Mouse (Mus musculus) urinary bladder, postnatal 4 days (tissue): ENCODE results near the gene Cd151.
"Not testable (repeated sequence)": the region's sequence is repeated elsewhere in the genome, so short reads cannot be mapped to it uniquely, and the experiment has no call there.

Source experiments
- DNase-seq, 2 experiments: peaks; one replicate each; pipeline ENCODE4 v3.0.0; 2021 to 2022; ENCODE audit warnings: low spot score in 2 of 2

Gene Cd151

DNA sequence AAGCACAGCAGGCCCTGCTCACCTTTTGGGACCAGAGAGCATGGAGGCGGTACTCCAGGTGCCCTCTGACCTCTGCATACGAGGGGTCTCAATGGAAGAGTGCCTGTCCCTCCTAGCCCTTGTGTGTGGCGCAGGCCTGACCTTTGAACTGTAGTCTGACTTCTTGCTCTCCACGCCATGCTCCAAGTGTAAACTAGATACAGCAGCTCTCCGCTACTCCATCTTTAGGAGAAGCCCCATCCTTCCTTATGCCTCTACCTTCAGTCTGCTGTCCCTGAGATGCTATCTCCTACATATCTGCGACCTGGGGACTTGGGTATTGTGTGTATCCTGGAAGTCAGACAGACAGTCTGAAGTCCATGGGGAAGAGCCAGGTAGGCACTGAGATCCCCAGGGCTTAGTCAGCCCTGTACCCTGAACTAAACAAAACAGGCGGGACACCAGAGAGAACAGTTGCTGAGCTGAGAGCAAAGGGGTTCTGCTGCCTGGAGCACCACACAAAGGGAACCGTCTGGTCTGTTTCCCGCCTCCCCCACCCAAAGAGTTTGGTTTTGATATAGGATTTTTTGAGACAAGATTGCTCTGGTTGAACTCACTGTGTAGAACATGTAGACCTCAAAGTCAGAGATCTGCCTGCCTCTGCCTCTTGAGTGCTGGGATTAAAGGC is 31.2 kb upstream of the Cd151 start:
- no peak for DNase-seq

DNA sequence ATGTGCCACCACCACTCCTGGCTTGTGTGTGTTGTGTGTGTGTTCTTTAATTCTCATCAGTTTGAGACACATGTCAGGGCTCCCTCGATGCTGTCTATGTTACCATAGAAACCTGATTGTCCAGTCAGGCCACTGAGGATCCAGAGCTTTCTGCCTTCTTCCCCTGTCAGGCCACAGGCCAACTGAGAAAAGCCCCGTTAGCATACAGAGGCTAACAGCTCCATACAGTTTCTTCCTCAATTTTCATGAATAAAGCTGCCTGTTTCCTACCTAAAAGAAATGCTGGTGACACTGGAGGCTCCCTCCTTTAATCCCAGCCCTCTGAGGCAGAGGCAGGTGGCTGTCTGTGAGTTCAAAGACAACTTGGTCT is 30.7 kb upstream of the Cd151 start:
- DNase-seq = no peak

DNA sequence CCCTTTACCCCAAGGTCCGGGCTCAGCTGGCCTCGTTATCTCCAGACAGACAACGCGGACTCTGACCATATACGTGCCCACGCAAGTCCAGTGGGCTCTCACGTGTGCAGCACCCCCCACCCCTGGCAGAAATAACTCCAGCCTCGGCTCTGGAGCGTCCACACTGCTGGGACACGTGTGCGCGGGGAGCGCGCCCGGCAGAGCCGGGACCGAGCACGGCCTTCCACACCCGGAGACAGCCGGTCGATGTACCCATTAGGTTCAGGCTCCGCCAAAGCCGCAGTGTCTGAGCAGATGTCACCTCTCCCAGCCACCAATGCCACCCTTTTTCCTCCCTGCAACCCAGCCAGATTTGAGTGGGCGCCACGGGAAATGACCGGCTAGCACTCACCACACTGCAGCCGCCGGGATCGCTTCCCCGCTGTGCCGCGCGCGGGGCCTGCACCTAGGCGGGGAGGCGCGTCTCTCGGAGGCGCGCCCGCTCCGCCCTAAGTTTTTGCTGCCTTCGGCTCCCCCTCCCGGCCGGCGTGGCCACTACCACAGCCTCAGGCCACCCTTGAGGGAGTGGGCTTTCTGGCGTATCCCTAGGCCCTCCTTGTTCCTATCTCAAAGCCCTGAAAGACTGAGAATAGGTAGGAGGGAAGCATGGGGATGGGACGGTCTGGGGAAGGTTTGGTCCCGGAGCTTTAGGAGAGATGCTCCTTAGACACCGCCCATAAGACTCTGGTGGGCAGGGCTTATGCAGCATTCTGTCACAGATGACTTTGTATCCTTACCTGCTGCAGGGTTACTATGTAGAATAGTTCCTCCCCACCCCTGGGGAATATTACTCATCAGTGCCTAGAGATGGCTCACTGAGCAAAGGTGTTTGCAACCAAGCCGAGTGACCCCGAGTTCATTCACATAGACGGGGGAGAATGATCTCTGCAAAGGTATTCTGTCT is 29.7 kb upstream of the Cd151 start, which contains the start of gene Slc25a22:
Slc25a22 (minus strand) TSS at position 715 of the 943 bp plus-strand sequence.
- peak; percentile 79 to 86 for DNase-seq

DNA sequence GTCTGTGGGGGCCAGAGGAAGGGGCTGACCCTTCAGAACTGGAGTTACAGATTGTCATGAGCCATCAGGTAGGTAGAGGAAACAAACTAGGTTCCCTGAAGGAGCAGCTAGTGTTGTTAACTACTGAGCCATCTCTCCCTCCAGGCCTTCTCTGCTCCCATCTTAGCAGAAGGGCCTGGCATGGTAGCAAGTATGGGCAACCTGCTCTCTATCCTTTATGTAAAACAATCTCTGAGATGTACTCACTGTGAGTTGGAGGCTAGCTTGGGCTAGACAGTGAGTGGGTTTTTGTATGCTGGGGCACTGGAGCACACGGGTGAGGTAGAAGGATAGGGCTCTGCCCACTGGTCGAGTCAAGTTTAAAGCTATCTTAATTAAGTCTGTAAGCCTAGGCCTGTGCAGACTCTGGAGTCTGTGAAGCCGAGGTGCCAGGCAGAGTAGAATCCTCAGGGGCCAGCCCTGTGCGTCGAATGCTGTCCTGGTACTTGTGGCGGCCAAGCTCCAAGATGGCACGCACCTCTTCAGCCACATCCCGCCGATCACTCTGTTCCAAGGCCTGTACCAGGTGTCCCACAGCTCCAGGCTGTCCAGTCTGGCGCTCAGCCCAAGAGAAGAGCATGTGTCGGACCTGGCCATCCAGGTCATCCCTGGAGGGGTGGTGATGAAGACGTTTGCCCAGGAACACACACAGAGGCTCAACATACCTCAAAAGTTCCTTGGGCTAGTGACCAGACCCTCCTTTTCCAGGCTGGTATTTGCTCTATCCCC is 28.8 kb upstream of the Cd151 start:
- DNase-seq = no peak

DNA sequence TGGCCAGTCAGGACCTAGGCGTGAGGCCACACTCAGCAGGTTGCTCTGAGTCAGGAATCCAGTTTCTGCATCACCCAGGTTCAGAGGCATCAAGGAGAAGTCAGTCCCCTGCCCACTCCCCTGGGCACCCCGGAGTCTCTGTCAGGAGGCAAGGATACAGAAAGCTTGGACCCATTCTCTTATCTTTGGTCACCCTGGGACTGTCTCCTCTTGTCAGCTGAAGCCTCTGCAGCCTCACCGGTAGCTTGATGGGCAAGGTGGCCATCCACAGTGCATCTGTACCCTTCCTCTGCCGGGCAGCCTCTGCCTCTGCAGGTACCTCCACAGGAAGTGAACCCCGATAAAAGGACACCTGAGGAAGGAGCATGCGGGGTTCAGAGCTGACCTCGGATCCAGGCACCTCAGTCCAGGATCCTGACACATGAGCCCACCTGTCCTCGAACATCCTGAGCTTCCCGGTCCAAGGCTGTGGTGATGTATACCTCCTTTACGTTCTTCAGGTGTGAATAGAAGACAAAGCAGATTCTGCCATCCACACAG is 28.0 kb upstream of the Cd151 start:
- DNase-seq = no peak

DNA sequence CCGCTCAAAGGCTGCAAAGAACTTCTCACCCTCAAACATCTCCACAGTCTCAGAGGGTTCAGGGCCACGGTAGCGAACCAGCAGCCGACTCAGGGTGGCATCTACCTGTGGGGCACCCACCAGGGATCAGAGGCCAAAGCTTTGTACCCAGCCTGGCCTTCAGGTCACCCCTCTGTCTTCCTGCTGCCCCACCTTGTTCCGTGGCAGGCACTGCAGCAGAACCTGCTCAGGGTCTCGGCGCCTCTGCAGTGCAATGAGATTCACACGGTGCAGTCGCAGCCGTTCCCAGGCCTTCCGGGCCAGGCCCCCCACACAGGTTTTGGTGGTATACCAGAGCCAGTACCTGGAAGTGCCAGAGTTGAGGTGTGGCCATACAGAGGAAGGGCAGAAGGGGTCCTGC is 27.4 kb upstream of the Cd151 start:
- no peak for DNase-seq

DNA sequence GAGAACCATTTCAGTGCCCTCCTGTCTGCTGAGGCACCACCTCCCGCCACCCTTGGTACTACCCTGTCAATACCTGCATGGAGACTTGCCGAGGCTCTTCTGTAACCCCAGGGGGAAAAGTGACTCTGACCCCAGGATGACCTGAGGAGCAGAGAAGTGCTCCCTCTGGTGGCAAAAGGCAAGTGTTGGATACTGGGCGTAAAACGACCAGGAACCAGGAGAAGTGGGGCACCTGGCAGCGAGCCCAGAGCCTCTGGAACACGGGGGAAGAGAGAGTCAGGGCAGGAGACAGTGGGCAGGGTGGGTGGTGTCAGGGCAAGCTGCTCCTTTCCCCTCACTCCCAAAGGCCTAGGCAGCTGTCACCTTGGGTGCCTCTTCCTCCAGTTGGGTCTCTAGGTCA is 26.6 kb upstream of the Cd151 start:
- DNase-seq = no peak

DNA sequence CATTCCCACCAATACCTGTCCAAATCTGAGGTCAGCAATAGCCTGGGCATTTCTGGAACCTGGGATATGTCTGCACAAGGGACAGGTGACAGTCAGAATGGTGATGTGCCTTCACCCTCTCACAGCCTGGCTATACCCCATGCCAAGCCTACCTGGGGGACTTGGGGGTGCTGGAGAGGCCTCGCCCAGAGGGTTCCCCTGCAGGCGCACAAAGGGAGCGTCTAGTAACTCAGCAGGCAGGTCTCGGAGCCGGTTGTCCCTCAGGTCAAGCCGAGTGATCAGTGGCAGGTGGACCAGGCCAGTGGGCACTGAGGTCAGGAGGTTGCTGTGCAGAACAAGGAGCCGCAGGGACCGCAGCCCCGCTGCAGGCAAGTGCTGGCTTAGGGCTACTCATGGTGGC is 25.7 kb upstream of the Cd151 start:
- no peak for DNase-seq

DNA sequence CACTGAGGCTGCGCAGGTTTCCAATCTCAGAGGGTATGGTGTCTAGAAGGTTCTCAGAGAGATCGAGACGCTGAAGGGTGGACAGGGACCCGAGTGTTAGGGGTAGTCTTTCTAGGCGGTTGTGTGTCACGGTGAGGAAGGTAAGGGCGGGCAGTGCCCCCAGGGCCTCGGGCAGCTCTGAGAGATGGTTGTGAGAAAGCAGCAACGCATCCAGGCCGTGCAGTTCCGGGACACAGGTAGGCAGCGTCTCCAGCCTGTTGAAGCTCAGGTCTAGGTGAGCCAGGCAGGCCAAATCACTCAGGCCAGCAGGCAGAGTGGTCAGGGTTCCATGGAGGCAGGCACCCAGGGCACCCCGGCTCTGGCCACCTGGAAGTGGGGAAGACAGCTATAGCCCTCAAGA is 25.0 kb upstream of the Cd151 start:
- DNase-seq = no peak

DNA sequence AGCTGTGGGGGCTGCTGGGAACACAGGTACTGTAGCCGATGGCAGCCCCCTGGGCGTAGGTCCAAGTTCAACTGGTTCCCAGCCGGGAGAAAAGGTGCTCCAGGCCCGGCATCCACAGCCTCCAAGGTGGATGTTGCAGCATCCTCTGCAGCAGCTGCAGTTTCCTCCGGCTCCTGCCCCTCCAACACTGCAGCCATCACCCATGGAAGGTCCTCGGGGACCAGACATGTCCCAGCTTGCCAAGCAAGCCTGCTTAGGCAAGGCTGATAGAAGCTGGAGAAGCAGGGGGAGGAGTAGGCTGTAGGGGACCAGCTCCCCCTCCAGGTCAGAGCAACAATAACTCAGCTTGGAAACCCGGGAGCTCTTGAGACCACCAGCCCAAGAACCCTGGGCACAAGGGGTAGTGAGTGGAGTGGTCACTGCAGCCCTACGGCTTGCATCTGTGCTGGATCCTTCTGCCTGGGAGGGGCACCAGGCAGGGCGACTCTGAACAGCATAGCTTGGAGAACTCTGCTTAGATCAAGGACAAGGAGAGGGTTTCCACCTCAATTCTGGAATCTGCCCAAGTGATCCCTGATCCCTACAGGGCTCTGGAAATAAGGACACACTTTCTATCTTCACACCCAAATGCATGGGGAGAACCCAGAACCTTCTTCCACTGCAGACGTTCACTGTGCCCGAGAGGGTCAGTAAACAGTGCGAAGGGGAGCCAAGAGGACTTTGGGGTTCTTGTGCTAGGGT is 23.9 kb upstream of the Cd151 start:
- peak in 1 of 2 experiments; percentile 52 for DNase-seq

DNA sequence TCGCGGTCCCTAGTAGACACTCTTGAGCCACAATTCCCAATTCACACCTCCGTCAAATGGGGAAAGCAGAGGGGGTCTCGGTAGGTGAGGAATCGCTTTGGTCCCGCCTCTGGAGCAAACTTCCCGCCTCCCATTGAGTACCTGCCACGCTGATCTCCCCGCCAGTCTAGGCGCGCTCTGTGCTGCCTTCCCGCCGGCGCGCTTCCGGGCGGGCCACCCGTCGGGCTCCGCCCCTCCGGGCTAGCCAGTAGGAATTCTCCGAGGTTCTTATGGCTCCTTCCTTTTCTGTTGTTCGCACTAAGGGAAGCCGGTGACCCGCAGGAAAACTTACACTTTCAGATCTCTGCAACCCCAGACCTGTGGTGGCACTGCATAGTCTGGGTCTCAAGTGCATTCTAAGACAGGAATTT is 23.4 kb upstream of the Cd151 start, which contains the start of gene Pidd1:
Pidd1 (minus strand) TSS at position 198 of the 410 bp plus-strand sequence.
- DNase-seq = peak in 1 of 2 experiments; percentile 67

DNA sequence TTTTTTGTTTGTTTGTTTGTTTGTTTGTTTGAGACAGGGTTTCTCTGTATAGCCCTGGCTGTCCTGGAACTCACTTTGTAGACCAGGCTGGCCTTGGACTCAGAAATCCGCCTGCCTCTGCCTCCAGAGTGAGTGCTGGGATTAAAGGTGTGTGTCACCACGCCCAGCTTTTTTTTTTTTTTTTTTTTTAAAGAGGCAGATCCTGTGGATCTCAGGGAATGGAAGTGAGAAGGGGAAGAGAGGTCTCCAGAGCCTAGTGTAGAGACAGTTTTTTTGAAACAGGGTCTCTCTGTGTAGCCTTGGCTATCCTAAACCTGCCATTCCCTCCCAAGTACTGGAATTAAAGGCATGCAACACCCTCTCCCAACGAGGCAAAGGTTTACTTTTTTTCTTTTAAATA is 20.8 kb upstream of the Cd151 start:
- DNase-seq = not testable (repeated sequence)

DNA sequence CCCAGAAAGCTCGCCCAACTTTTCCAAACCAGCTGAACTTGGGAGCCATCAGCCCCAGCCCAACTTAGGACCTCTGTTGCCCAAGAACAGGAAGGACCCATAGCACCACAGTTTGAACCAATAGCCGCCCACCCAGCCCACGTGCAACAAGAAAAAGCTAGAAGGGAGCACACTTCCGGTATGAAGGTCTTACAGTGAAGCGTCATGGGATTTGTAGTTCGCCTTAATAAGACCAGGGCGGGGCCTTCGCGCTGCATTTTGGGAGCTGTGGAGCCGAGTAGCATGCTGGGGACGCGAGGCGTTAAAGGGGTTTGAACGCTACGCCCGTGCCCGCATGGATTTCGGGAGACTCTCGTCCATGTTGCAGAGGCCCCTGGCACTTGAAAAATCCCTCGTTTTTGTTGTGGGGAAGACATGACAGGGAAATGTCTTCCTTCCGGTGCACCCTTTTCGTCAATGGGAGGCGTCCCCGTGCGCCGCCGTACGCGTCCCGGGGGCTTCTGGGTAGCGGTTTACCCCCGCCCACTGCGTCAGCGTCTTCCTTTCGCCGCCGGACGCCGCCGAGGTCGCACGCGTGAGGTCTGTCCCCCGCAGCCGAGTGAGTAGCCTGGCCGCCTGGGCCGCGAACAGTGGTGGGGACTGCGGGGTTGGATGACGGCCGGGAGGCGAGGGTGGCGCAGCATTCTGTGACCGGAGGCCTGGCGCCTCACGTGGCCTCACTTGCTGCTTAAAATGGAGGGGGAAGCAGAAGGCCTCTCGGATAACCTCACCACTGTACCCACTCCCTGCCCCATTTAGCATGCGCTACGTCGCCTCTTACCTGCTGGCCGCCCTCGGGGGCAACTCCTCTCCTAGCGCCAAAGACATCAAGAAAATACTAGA is 19.8 kb upstream of the Cd151 start, which contains the start of gene Rplp2:
Rplp2 (plus strand) TSS at position 261 of the 882 bp plus-strand sequence.
- DNase-seq = peak; percentile 91 to 92

DNA sequence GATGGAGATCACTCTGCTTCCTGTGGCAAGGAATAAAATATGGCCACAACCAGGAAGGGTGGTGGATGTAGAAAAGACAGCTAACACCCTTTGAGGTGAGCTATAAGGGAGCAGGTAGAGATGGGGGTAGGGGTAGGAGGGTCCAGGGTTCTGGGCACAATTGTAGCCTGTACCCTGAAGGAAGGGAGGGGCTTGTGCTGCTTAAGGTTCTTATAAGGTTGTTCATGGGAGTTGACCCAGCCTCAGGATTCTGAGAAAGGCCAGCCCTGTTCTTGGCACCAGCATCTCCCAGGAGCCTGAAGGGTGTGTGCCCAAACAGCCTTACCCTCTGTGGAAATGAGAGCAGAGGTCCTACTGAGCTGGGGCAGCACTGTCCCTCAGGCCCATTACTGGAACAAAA is 15.3 kb upstream of the Cd151 start:
- DNase-seq = no peak

DNA sequence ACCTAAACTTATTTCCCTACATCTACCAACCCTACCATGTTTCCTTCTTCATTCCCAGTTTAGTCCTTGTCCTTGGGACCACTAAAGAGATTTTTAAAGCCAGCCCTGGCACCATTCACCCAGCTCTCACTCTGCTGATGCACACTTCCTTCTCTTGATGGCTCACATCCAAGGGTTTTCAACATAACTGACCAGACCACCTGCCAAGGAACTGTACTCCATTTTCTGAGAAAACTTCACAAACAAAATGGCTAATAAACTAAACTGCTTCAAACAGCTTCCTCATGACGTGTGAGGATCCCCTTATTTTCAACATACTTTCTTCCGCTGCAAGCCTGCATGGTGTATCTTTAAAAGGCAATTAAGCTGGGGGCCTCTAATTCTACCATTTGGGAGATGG is 13.6 kb upstream of the Cd151 start:
- DNase-seq = no peak

DNA sequence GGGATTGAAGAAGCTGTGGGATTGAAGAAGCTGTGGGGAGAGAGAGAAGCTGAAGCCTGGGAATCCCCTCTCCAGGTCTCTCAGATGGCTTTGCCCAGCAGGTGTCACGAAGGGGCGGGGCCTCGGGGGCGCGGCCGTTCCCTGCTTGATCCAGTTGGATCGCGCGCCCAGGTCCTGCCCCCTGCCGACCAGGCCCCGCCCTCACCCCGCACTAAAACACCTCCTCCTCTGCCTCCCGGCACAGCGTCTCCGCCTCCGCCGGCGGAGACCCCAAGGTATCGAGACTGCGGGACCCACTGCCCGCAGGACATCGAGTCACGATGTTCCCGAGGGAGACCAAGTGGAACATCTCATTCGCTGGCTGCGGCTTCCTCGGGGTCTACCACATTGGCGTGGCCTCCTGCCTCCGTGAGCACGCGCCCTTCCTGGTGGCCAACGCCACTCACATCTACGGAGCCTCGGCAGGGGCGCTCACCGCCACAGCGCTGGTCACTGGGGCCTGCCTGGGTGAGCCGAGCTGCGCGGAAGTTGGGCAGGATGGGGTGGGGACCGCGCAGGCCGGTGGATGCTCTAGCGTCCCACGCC is 12.1 kb upstream of the Cd151 start, which contains the start of gene Pnpla2:
Pnpla2 (plus strand) TSS at position 232 of the 585 bp plus-strand sequence.
- peak; percentile 91 to 96 for DNase-seq

DNA sequence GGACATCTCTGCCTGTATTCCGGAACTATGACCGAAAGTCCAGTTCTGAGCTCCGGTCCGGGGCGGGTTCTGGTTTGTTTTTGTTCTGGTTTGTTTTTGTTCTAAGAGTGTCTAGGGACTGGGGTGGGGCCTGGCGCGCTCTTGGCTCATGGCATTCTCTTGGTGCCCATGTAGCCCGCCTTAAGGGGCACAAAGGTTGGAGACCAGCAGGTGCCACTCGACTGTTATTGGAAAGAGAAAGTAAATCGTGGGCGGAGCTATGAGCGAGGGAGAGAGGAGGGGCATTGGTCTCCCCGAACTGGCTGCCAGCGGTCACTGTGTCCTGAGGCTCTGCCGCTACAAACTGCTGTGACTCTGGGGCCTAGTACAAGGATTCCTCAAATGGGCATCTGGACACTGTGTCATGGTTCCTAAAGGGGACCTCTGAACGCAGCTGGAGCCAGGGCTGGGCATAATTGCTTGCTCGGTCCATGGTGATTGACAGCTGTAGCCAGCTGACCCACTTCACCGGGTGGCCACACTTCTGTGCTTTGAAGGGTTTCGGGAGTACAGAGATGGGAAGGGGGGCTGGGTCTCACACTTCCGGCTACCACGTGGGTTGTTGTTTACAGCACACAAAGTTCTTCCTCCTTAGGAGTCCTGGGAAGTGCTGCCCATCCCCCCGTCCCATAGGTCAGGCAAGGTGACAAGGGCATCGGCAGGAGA is 11.4 kb upstream of the Cd151 start:
- peak in 1 of 2 experiments; percentile 56 for DNase-seq

DNA sequence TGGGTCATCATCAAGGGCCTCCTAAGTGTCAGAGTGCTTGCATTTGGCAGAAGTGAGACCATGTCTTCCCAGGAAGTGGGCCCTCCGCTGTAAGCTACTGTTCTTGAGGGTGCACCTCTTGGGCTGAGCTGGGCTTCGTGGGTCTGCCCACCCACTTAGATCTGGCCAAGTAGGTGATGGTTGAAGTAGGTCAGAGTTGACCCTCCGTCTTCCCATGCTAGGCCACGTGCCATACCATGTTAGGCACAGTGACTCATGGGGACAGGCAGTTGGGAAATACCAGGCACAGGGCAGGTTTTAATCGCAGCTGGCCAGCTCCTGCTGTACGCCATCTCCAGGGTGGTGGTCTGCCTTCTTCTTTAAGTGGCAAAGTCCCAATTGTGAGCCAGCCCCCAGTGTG is 10.5 kb upstream of the Cd151 start:
- DNase-seq = no peak

DNA sequence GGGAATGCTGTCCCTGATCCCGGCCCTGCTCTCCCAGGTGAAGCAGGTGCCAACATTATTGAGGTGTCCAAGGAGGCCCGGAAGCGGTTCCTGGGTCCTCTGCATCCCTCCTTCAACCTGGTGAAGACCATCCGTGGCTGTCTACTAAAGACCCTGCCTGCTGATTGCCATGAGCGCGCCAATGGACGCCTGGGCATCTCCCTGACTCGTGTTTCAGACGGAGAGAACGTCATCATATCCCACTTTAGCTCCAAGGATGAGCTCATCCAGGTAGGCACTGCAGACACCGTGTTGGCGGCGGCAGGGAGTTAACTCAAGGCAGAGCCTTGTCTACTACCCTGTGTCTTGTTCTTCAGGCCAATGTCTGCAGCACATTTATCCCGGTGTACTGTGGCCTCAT is 10.0 kb upstream of the Cd151 start:
- no peak for DNase-seq
